Mouse (Mus musculus) stomach, embryonic 15.5 days (tissue): Measurements from ENCODE around the gene Tomm34. TPM values are rescaled to one million over a fixed set of nuclear protein-coding genes. Genes with fewer than 3 reads are reported as not detected.

Experiments
- ATAC-seq: fragments of 200-750 bp; cut with Nextera tagmentation; 2 replicates; pipeline ENCODE4 v1.8.0; 2017; ENCODE audit warnings: low read depth, moderate number of reproducible peaks, moderate TSS enrichment; ENCODE audit not compliant: insufficient read depth, low FRiP score
- H3K27ac ChIP-seq: fragments of 300-500 bp; sonication (generic); 2 replicates; pipeline ENCODE4 v1.5.1; 2015; ENCODE audit warnings: mild to moderate bottlenecking, inconsistent platforms
- H3K27me3 ChIP-seq: fragments of 300-500 bp; sonication (generic); replicated peaks from 2 replicates; pipeline ENCODE4 v1.6.1; 2015; ENCODE audit warnings: inconsistent platforms
- H3K36me3 ChIP-seq: fragments of 300-500 bp; sonication (generic); 2 replicates; pipeline ENCODE4 v1.6.1; 2015; ENCODE audit warnings: inconsistent platforms
- H3K4me1 ChIP-seq: fragments of 300-500 bp; sonication (generic); 2 replicates; pipeline ENCODE4 v1.6.1; 2015; ENCODE audit warnings: inconsistent platforms
- H3K4me2 ChIP-seq: fragments of 300-500 bp; sonication (generic); 2 replicates; pipeline ENCODE4 v1.6.1; 2015; ENCODE audit warnings: mild to moderate bottlenecking, inconsistent platforms
- H3K4me3 ChIP-seq: fragments of 300-500 bp; sonication (generic); replicated peaks from 2 replicates; pipeline ENCODE4 v1.5.1; 2015; ENCODE audit warnings: inconsistent platforms
- H3K9ac ChIP-seq: fragments of 300-500 bp; sonication (generic); 2 replicates; pipeline ENCODE4 v1.6.1; 2015; ENCODE audit warnings: inconsistent platforms
- H3K9me3 ChIP-seq: fragments of 300-500 bp; sonication (generic); 2 replicates; pipeline ENCODE4 v1.6.1; 2016; ENCODE audit warnings: inconsistent platforms
- WGBS: fragments of 180-500 bp; shearing (Covaris S2); methylation state at CpG from one replicate; pipeline ENCODE4 v1.1.7; 2015; 5-methylcytosine and 5-hydroxymethylcytosine counted together
- polyA plus RNA-seq: library from polyadenylated mRNA; unstranded; fragments of >200 nt; fragmentation: Nextera tagmentation; extraction: Ambion mirVana; gene quantifications from 2 replicates; pipeline ENCODE4 v1.2.1, GENCODE M21; 2015

Gene Tomm34
- polyA plus RNA-seq, 1 experiment from 2014 or later = 53.4 TPM

- no peaks in the 10 kb centered on the region for H3K9me3 ChIP-seq
- 92% methylated on average over 1 of the region's 1 CpGs for WGBS
- no peaks in the 10 kb centered on the region for H3K27me3 ChIP-seq
- H3K9ac ChIP-seq = no peak overlapping the region
- no peak overlapping the region for H3K27ac ChIP-seq
- H3K36me3 ChIP-seq = no peaks in the 10 kb centered on the region
- H3K4me2 ChIP-seq = no peak overlapping the region
- ATAC-seq = no peak
- H3K4me1 ChIP-seq = no peaks in the 10 kb centered on the region
- no peak overlapping the region for H3K4me3 ChIP-seq
Observed at GRCm38 (mm10) chr2:164038407-164039028, 32.5 kb downstream of the Tomm34 start.

- H3K4me3 ChIP-seq = no peak overlapping the region
- no peak overlapping the region for H3K9ac ChIP-seq
- H3K4me1 ChIP-seq = no peaks in the 10 kb centered on the region
- ATAC-seq = no peak
- no peaks in the 10 kb centered on the region for H3K27me3 ChIP-seq
- no peaks in the 10 kb centered on the region for H3K36me3 ChIP-seq
- no peaks in the 10 kb centered on the region for H3K9me3 ChIP-seq
- WGBS = 40% methylated on average over 10 of the region's 10 CpGs
- no peak overlapping the region for H3K27ac ChIP-seq
- H3K4me2 ChIP-seq = no peak overlapping the region
Observed at GRCm38 (mm10) chr2:164036520-164037019, 34.4 kb downstream of the Tomm34 start.

- Histone ChIP-seq H3K27ac (no peak overlapping the region), H3K36me3 (no peaks in the 10 kb centered on the region), H3K4me2 (no peak overlapping the region), H3K4me3 (no peak overlapping the region), H3K9me3 (no peaks in the 10 kb centered on the region), H3K4me1 (no peaks in the 10 kb centered on the region), H3K27me3 (no peaks in the 10 kb centered on the region), H3K9ac (no peak overlapping the region)
- 83% methylated on average over 3 of the region's 3 CpGs for WGBS
- no peak for ATAC-seq
Observed at GRCm38 (mm10) chr2:164032973-164033372, 38.0 kb downstream of the Tomm34 start.

GRCm38 (mm10) chr2:164031147-164031546, 39.8 kb downstream of the Tomm34 start:
- WGBS = 66% methylated on average over 10 of the region's 10 CpGs
- no peaks in the 10 kb centered on the region for H3K4me1 ChIP-seq
- H3K4me3 ChIP-seq = no peak overlapping the region
- H3K9me3 ChIP-seq = no peaks in the 10 kb centered on the region
- H3K9ac ChIP-seq = no peak overlapping the region
- no peak overlapping the region for H3K27ac ChIP-seq
- H3K4me2 ChIP-seq = no peak overlapping the region
- no peak for ATAC-seq
- no peaks in the 10 kb centered on the region for H3K27me3 ChIP-seq
- no peaks in the 10 kb centered on the region for H3K36me3 ChIP-seq

GRCm38 (mm10) chr2:164025150-164025549, 45.8 kb downstream of the Tomm34 start, which contains the start of gene Pabpc1l:
Gene Pabpc1l (plus strand): TSS chr2:164025450.
- Histone ChIP-seq H3K4me1 (no peaks in the 10 kb centered on the region), H3K9me3 (no peaks in the 10 kb centered on the region), H3K4me3 (no peak within 1 kb of the TSS), H3K9ac (no peak within 1 kb of the TSS), H3K27ac (no peak within 1 kb of the TSS), H3K36me3 (no peaks in the 10 kb centered on the region), H3K27me3 (no peaks in the 10 kb centered on the region), H3K4me2 (no peak within 1 kb of the TSS)
- no peak for ATAC-seq
- WGBS = 81% methylated on average over 16 of the region's 16 CpGs

GRCm38 (mm10) chr2:164022104-164022503, 48.9 kb downstream of the Tomm34 start:
- H3K27me3 ChIP-seq = no peaks in the 10 kb centered on the region
- peaks cover 22% of the 10 kb centered on the region for H3K36me3 ChIP-seq
- H3K4me1 ChIP-seq = no peaks in the 10 kb centered on the region
- H3K4me2 ChIP-seq = no peak overlapping the region
- whole genome bisulfite sequencing = 51% methylated on average over 2 of the region's 2 CpGs
- H3K9me3 ChIP-seq = no peaks in the 10 kb centered on the region
- no peak for ATAC-seq
- H3K9ac ChIP-seq = no peak overlapping the region
- no peak overlapping the region for H3K4me3 ChIP-seq
- H3K27ac ChIP-seq = no peak overlapping the region

GRCm38 (mm10) chr2:164019943-164020342, 51.0 kb downstream of the Tomm34 start:
- WGBS = 79% methylated on average over 4 of the region's 4 CpGs
- no peaks in the 10 kb centered on the region for H3K4me1 ChIP-seq
- H3K27me3 ChIP-seq = no peaks in the 10 kb centered on the region
- no peak overlapping the region for H3K9ac ChIP-seq
- H3K36me3 ChIP-seq = peaks cover 39% of the 10 kb centered on the region
- no peak overlapping the region for H3K4me3 ChIP-seq
- no peak for ATAC-seq
- no peak overlapping the region for H3K27ac ChIP-seq
- H3K9me3 ChIP-seq = no peaks in the 10 kb centered on the region
- no peak overlapping the region for H3K4me2 ChIP-seq

GRCm38 (mm10) chr2:164018910-164019309, 52.1 kb downstream of the Tomm34 start:
- peaks cover 47% of the 10 kb centered on the region for H3K36me3 ChIP-seq

GRCm38 (mm10) chr2:164015304-164015703, 55.7 kb downstream of the Tomm34 start:
- peaks cover 59% of the 10 kb centered on the region for H3K36me3 ChIP-seq
- H3K4me2 ChIP-seq = no peak overlapping the region
- H3K27ac ChIP-seq = no peak overlapping the region
- H3K4me3 ChIP-seq = no peak overlapping the region
- no peaks in the 10 kb centered on the region for H3K27me3 ChIP-seq
- 91% methylated on average over 16 of the region's 16 CpGs for WGBS
- no peak for ATAC-seq
- no peak overlapping the region for H3K9ac ChIP-seq
- 0 out of 2 replicates have a peak, but pooled peaks cover under 1% of the 10 kb centered on the region for H3K4me1 ChIP-seq
- no peaks in the 10 kb centered on the region for H3K9me3 ChIP-seq

More at GRCm38 (mm10) chr2:164018910-164019309, 52.1 kb downstream of the Tomm34 start:
- no peaks in the 10 kb centered on the region for H3K4me1 ChIP-seq
- ATAC-seq = no peak
- H3K9me3 ChIP-seq = no peaks in the 10 kb centered on the region
- 88% methylated on average over 3 of the region's 3 CpGs for WGBS
- H3K4me3 ChIP-seq = no peak overlapping the region
- H3K27ac ChIP-seq = no peak overlapping the region
- no peak overlapping the region for H3K9ac ChIP-seq
- no peak overlapping the region for H3K4me2 ChIP-seq
- no peaks in the 10 kb centered on the region for H3K27me3 ChIP-seq

GRCm38 (mm10) chr2:164010944-164011343, 60.0 kb downstream of the Tomm34 start:
- Histone ChIP-seq H3K4me1 (peaks cover 8% of the 10 kb centered on the region; the same call in 1 of the 2 replicates), H3K27me3 (no peaks in the 10 kb centered on the region), H3K9ac (no peak overlapping the region), H3K4me2 (no peak overlapping the region), H3K27ac (no peak overlapping the region), H3K36me3 (peaks cover 29% of the 10 kb centered on the region), H3K9me3 (no peaks in the 10 kb centered on the region), H3K4me3 (no peak overlapping the region)
- WGBS = 84% methylated on average over 3 of the region's 3 CpGs
- ATAC-seq = no peak

GRCm38 (mm10) chr2:164010496-164010895, 60.5 kb downstream of the Tomm34 start:
- 74% methylated on average over 5 of the region's 5 CpGs for WGBS
- H3K27ac ChIP-seq = no peak overlapping the region
- no peak overlapping the region for H3K4me3 ChIP-seq
- H3K36me3 ChIP-seq = peaks cover 25% of the 10 kb centered on the region
- no peaks in the 10 kb centered on the region for H3K9me3 ChIP-seq
- H3K4me1 ChIP-seq = peaks cover 8% of the 10 kb centered on the region; the same call in 1 of the 2 replicates
- no peak overlapping the region for H3K4me2 ChIP-seq
- no peaks in the 10 kb centered on the region for H3K27me3 ChIP-seq
- ATAC-seq = no peak
- H3K9ac ChIP-seq = no peak overlapping the region

- Histone ChIP-seq H3K4me1 (peaks cover 12% of the 10 kb centered on the region; the same call in 1 of the 2 replicates), H3K36me3 (peaks cover 12% of the 10 kb centered on the region; the same call in 1 of the 2 replicates), H3K27me3 (no peaks in the 10 kb centered on the region), H3K4me3 (no peak overlapping the region), H3K27ac (no peak overlapping the region), H3K4me2 (no peak overlapping the region), H3K9ac (no peak overlapping the region), H3K9me3 (no peaks in the 10 kb centered on the region)
- no peak for ATAC-seq
- WGBS = 83% methylated on average over 6 of the region's 6 CpGs
Observed at GRCm38 (mm10) chr2:164009227-164009626, 61.7 kb downstream of the Tomm34 start.
